10 mouse cellular contexts compared by ENCODE assay signal in the genomic region with DNA sequence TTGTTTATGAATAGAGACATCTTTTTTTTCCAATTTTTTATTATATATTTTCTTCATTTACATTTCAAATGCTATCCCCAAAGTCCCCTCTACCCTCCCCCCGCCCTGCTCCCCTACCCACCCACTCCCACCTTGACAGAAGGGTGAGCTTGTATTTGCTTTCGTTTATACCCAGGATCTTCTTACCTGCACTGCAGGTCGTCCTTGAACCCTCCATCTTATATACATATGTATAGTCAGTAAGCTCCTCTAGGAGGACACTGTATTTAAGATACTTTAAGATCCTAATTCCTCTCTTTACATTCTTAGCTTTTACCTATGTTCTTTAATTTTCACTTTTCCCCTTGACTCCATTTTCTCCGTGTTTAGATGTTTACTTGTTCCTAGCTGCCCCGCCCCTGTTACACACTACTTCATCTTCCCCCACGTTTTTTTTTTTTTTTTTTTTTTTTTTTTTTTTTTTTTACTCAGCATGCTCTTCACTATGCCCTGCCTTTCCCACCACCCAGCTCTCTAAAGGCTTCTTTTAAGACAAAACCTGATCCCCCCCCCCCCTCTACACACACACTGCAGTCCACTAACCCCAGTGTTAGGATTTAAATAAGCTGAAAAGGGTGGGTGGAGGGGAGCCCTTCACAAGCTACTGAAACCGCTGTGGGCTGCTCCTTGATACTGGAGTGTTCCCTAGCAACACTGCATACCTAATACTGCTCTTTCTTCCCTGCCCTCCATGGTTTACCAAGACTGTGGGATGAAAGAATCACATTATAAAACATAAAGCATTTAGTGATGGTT.
DNase-seq lines count a peak whose midpoint lies in the region; ATAC-seq and TF ChIP-seq lines count a peak whose summit lies in the region.
"Had no signal": no experiment of that assay in that cellular context is flagged by ENCODE, and none has a peak within 500 bp of the region (broad histone marks: within the 10 kb centered on the region; RNA-seq: fewer than 3 reads in every experiment).

No protein-coding gene starts in this region.

- intact Hi-C loops in left cerebral cortex, postnatal 4 days (cut with DNase I) = no loop called here

- H3K36me3 ChIP-seq in forebrain, embryonic 10.5 days (replicated peaks) = peaks cover 46% of the 10 kb centered on the region
- peaks cover 5% of the 10 kb centered on the region for H3K36me3 ChIP-seq in hindbrain, postnatal 0 days (ENCODE audit: insufficient read depth, low read length)

- H3K27ac ChIP-seq in forebrain, embryonic 10.5 days = peak overlapping the region; percentile 88
- H3K27ac ChIP-seq in hindbrain, postnatal 0 days = peak overlapping the region; percentile 46; the same call in 1 of the 2 replicates

- no peak for TF ChIP-seq CTCF in hindbrain, postnatal 0 days (IDR thresholded peaks at IDR 0.05; ENCODE audit: low read depth)

- ATAC-seq in hindbrain, postnatal 0 days = peak; percentile 92
- ATAC-seq in erythroid progenitor cell, adult 5-6 weeks (replicated peaks; ENCODE audit: low FRiP score, poor library complexity, severe bottlenecking) = no peak
- ATAC-seq: intestine, embryonic 16.5 days had no signal

- H3K4me1 ChIP-seq in forebrain, embryonic 10.5 days = peaks cover 21% of the 10 kb centered on the region
- H3K4me1 ChIP-seq in hindbrain, postnatal 0 days (ENCODE audit: insufficient read depth, low read length) = no peaks in the 10 kb centered on the region

- H3K4me2 ChIP-seq in hindbrain, postnatal 0 days (ENCODE audit: low read depth, low read length) = 0 out of 2 replicates have a peak overlapping the region, but pooled peaks have one; percentile 16

- 12% methylated on average over 7 of the region's 7 CpGs for WGBS in forebrain, embryonic 10.5 days
- WGBS in hindbrain, postnatal 0 days = 7% methylated on average over 7 of the region's 7 CpGs

- peak; percentile 2 for DNase-seq in left cerebral cortex, postnatal 4 days
- DNase-seq in left cerebral cortex, adult 9 months (ENCODE audit: low spot score in 2 of 2) = no peak
- peak; percentile 69 for DNase-seq in forebrain, embryonic 10.5 days (ENCODE audit: extremely low spot score, low spot score)
- DNase-seq in hindbrain, postnatal 0 days (ENCODE audit: low spot score) = peak; percentile 57
- peak; percentile 4 for DNase-seq in yolk sac, embryonic 10.5 days (ENCODE audit: low spot score)
- DNase-seq in layer of hippocampus, adult 9-11 months = no peak
- no peak for DNase-seq in adrenal gland, adult 2 months
- DNase-seq: cerebellum, adult 18-20 months had no signal

- H3K9ac ChIP-seq in hindbrain, postnatal 0 days (replicated peaks; ENCODE audit: low read length) = no peak overlapping the region

- H3K27me3 ChIP-seq in forebrain, embryonic 10.5 days (ENCODE audit: poor library complexity, severe bottlenecking) = no peaks in the 10 kb centered on the region
- H3K27me3 ChIP-seq in hindbrain, postnatal 0 days (ENCODE audit: insufficient read depth, low read length) = no peaks in the 10 kb centered on the region

- peak overlapping the region; percentile 30 for H3K4me3 ChIP-seq in forebrain, embryonic 10.5 days
- H3K4me3 ChIP-seq in hindbrain, postnatal 0 days (ENCODE audit: low read length) = no peak overlapping the region

- no peaks in the 10 kb centered on the region for H3K9me3 ChIP-seq in forebrain, embryonic 10.5 days
- H3K9me3 ChIP-seq in hindbrain, postnatal 0 days (ENCODE audit: low read length) = no peaks in the 10 kb centered on the region

Comparison
In these comparisons a context has a peak if more than half of its experiments do, and no peak if none do; other contexts are left out.
1. DNase-seq: peak in left cerebral cortex, postnatal 4 days (single experiment), forebrain, embryonic 10.5 days (single experiment), hindbrain, postnatal 0 days (single experiment) and yolk sac, embryonic 10.5 days (single experiment); none in left cerebral cortex, adult 9 months (0 of 2), layer of hippocampus, adult 9-11 months (single experiment) and adrenal gland, adult 2 months (single experiment).